Mouse (Mus musculus) myocyte (in vitro differentiated cells): ENCODE measurements around the gene Aqp5. TPM values are rescaled to one million over a fixed set of nuclear protein-coding genes. Genes with fewer than 3 reads are reported as not detected.
A peak's percentile ranks its signal among the peaks of the same experiment; 100 is the strongest.

ENCODE experiments used
- H3K27me3 ChIP-seq: one replicate; pipeline ENCODE4 v1.6.1; 2011; ENCODE audit not compliant: control insufficient read depth, insufficient read depth, insufficient read length
- H3K36me3 ChIP-seq: one replicate; pipeline ENCODE4 v1.6.1; 2011; ENCODE audit not compliant: control insufficient read depth, insufficient read depth
- H3K4me2 ChIP-seq: one replicate; pipeline ENCODE4 v1.6.1; 2011; ENCODE audit warnings: low read depth, control low read depth
- H3K4me3 ChIP-seq: one replicate; pipeline ENCODE4 v1.5.1; 2011; ENCODE audit warnings: mild to moderate bottlenecking, control low read depth, moderate library complexity
- H3K79me2 ChIP-seq: one replicate; pipeline ENCODE4 v1.6.1; 2011; ENCODE audit not compliant: control insufficient read depth, insufficient read depth
- H3ac ChIP-seq: one replicate; pipeline ENCODE4 v1.6.1; 2011; ENCODE audit not compliant: control insufficient read depth, insufficient read length
- CEBPB ChIP-seq: IDR thresholded peaks from 2 replicates; pipeline ENCODE4 v1.6.1; 2011; ENCODE audit warnings: mild to moderate bottlenecking, moderate library complexity; ENCODE audit not compliant: poor library complexity, insufficient read depth, severe bottlenecking
- E2F4 ChIP-seq: IDR thresholded peaks from one replicate; pipeline ENCODE4 v1.6.1; 2011; ENCODE audit warnings: mild to moderate bottlenecking, control low read depth, moderate library complexity; ENCODE audit not compliant: insufficient read depth
- MAX ChIP-seq: IDR thresholded peaks from one replicate; pipeline ENCODE4 v1.6.1; 2011; ENCODE audit warnings: low read depth, mild to moderate bottlenecking, control low read depth
- MYOD1 ChIP-seq, 3 experiments: IDR thresholded peaks; one replicate each; pipeline ENCODE4 v1.6.1; 2011; ENCODE audit warnings: control low read depth in 2 of 3, low read depth in 2 of 3, mild to moderate bottlenecking in 2 of 3, moderate library complexity in 1 of 3; ENCODE audit not compliant: insufficient read length in 2 of 3, control insufficient read depth in 1 of 3
- MYOG ChIP-seq, 3 experiments: IDR thresholded peaks; one replicate each; pipeline ENCODE4 v1.6.1; 2011; ENCODE audit warnings: control low read depth in 2 of 3, low read depth in 2 of 3, mild to moderate bottlenecking in 2 of 3; ENCODE audit not compliant: insufficient read length in 2 of 3, control insufficient read depth in 1 of 3, insufficient read depth in 1 of 3
- POLR2A ChIP-seq: IDR thresholded peaks from one replicate; pipeline ENCODE4 v1.6.1; 2011; ENCODE audit warnings: low read depth, mild to moderate bottlenecking, control low read depth, moderate library complexity; ENCODE audit not compliant: insufficient read length
- POLR2AphosphoS2 ChIP-seq: IDR thresholded peaks from one replicate; pipeline ENCODE4 v1.6.1; 2011; ENCODE audit warnings: low read depth, control low read depth; ENCODE audit not compliant: insufficient read length
- REST ChIP-seq: IDR thresholded peaks from one replicate; pipeline ENCODE4 v1.6.1; 2011; ENCODE audit warnings: mild to moderate bottlenecking, control low read depth, moderate library complexity; ENCODE audit not compliant: insufficient read depth, insufficient read length
- SRF ChIP-seq: IDR thresholded peaks from one replicate; pipeline ENCODE4 v1.6.1; 2011; ENCODE audit warnings: low read depth; ENCODE audit not compliant: control insufficient read depth, insufficient read length
- TCF12 ChIP-seq: IDR thresholded peaks from one replicate; pipeline ENCODE4 v1.6.1; 2011; ENCODE audit warnings: mild to moderate bottlenecking, control low read depth; ENCODE audit not compliant: poor library complexity, insufficient read depth, severe bottlenecking
- TCF3 ChIP-seq: IDR thresholded peaks from one replicate; pipeline ENCODE4 v1.6.1; 2011; ENCODE audit warnings: low read depth, control low read depth; ENCODE audit not compliant: insufficient read length
- USF1 ChIP-seq: IDR thresholded peaks from one replicate; pipeline ENCODE4 v1.6.1; 2011; ENCODE audit warnings: low read depth, mild to moderate bottlenecking, control low read depth, moderate library complexity
- polyA plus RNA-seq: library from polyadenylated mRNA; unstranded; fragments of >200 nt; fragmentation: generic; extraction: Trizol; gene quantifications from one replicate; pipeline ENCODE4 v1.2.1, GENCODE M21; 2012; ENCODE audit warnings: missing spikeins

Gene Aqp5
- 109 TPM for polyA plus RNA-seq

- H3K4me2 ChIP-seq: peak within 1 kb of the TSS; percentile 70
- no peaks in the 10 kb centered on the region for H3K36me3 ChIP-seq
- H3K79me2 ChIP-seq: no peaks in the 10 kb centered on the region
- no peaks in the 10 kb centered on the region for H3K27me3 ChIP-seq
- TF ChIP-seq E2F4 (no peak), REST (no peak), USF1 (peak; percentile 59), MYOD1 (IDR thresholded peaks at IDR 0.05; ENCODE audit: control insufficient read depth in 1 of 3, insufficient read length in 2 of 3, low read depth in 2 of 3) (no peak), POLR2AphosphoS2 (peak; percentile 65), POLR2A (peak; percentile 63), CEBPB (no peak), TCF3 (no peak)
- H3ac ChIP-seq: peak within 1 kb of the TSS; percentile 34
- peak within 1 kb of the TSS; percentile 29 for H3K4me3 ChIP-seq
Observed at GRCm38 (mm10) chr15:99590429-99591084, at the start of gene Aqp5. Aqp5 (plus strand) TSS chr15:99590782.

- Histone ChIP-seq H3K27me3 (no peaks in the 10 kb centered on the region), H3K4me3 (no peak overlapping the region), H3K79me2 (no peaks in the 10 kb centered on the region), H3ac (no peak overlapping the region), H3K36me3 (no peaks in the 10 kb centered on the region), H3K4me2 (no peak overlapping the region)
- TF ChIP-seq MAX (no peak), CEBPB (no peak), E2F4 (no peak), POLR2AphosphoS2 (no peak), POLR2A (no peak), MYOG (IDR thresholded peaks at IDR 0.05; ENCODE audit: control insufficient read depth in 1 of 3, insufficient read depth in 1 of 3, insufficient read length in 2 of 3, low read depth in 2 of 3) (no peak), REST (no peak), USF1 (no peak), TCF12 (no peak), MYOD1 (IDR thresholded peaks at IDR 0.05; ENCODE audit: control insufficient read depth in 1 of 3, insufficient read length in 2 of 3, low read depth in 2 of 3) (no peak), SRF (no peak), TCF3 (no peak)
Observed at GRCm38 (mm10) chr15:99544047-99544446, 46.5 kb upstream of the Aqp5 start.

- Histone ChIP-seq H3K4me3 (no peak overlapping the region), H3K79me2 (no peaks in the 10 kb centered on the region), H3K36me3 (no peaks in the 10 kb centered on the region), H3K27me3 (no peaks in the 10 kb centered on the region), H3K4me2 (no peak overlapping the region), H3ac (no peak overlapping the region)
- no peak for TF ChIP-seq MAX
- TF ChIP-seq TCF12: no peak
- no peak for TF ChIP-seq MYOG (IDR thresholded peaks at IDR 0.05; ENCODE audit: control insufficient read depth in 1 of 3, insufficient read depth in 1 of 3, insufficient read length in 2 of 3, low read depth in 2 of 3)
- no peak for TF ChIP-seq E2F4
- TF ChIP-seq POLR2A: no peak
- no peak for TF ChIP-seq TCF3
- TF ChIP-seq SRF: no peak
- no peak for TF ChIP-seq MYOD1 (IDR thresholded peaks at IDR 0.05; ENCODE audit: control insufficient read depth in 1 of 3, insufficient read length in 2 of 3, low read depth in 2 of 3)
- no peak for TF ChIP-seq REST
- no peak for TF ChIP-seq CEBPB
- TF ChIP-seq USF1: no peak
- TF ChIP-seq POLR2AphosphoS2: no peak
Observed at GRCm38 (mm10) chr15:99546596-99546995, 44.0 kb upstream of the Aqp5 start.

- TF ChIP-seq MYOG (IDR thresholded peaks at IDR 0.05; ENCODE audit: control insufficient read depth in 1 of 3, insufficient read depth in 1 of 3, insufficient read length in 2 of 3, low read depth in 2 of 3) (no peak), POLR2A (no peak), USF1 (no peak), POLR2AphosphoS2 (no peak), MYOD1 (IDR thresholded peaks at IDR 0.05; ENCODE audit: control insufficient read depth in 1 of 3, insufficient read length in 2 of 3, low read depth in 2 of 3) (peak in 1 of 3 experiments; percentile 1), MAX (no peak)
- Histone ChIP-seq H3K4me2 (peak overlapping the region; percentile 64), H3K79me2 (no peaks in the 10 kb centered on the region), H3K27me3 (no peaks in the 10 kb centered on the region), H3K4me3 (no peak overlapping the region), H3ac (no peak overlapping the region), H3K36me3 (no peaks in the 10 kb centered on the region)
Observed at GRCm38 (mm10) chr15:99547732-99548131, 42.9 kb upstream of the Aqp5 start.

- no peak overlapping the region for H3K4me2 ChIP-seq
- H3K36me3 ChIP-seq: no peaks in the 10 kb centered on the region
- H3K4me3 ChIP-seq: no peak overlapping the region
- H3K79me2 ChIP-seq: no peaks in the 10 kb centered on the region
- H3ac ChIP-seq: no peak overlapping the region
- TF ChIP-seq TCF3 (no peak), MAX (no peak), REST (no peak), USF1 (no peak), MYOG (IDR thresholded peaks at IDR 0.05; ENCODE audit: control insufficient read depth in 1 of 3, insufficient read depth in 1 of 3, insufficient read length in 2 of 3, low read depth in 2 of 3) (no peak), SRF (no peak), CEBPB (no peak), E2F4 (no peak), TCF12 (no peak), MYOD1 (IDR thresholded peaks at IDR 0.05; ENCODE audit: control insufficient read depth in 1 of 3, insufficient read length in 2 of 3, low read depth in 2 of 3) (no peak), POLR2AphosphoS2 (no peak)
- no peaks in the 10 kb centered on the region for H3K27me3 ChIP-seq
Observed at GRCm38 (mm10) chr15:99549901-99550300, 40.7 kb upstream of the Aqp5 start.
